Mouse (Mus musculus): ENCODE data around the gene Edrf1. TPM values are rescaled to one million over a fixed set of nuclear protein-coding genes. Genes with fewer than 3 reads are reported as not detected.
"Not testable (repeated sequence)": the region's sequence is repeated elsewhere in the genome, so short reads cannot be mapped to it uniquely, and the experiment has no call there.

The Edrf1 gene
- polyA plus RNA-seq, 1 experiment from 2014 or later, result 32.1 TPM

DNA sequence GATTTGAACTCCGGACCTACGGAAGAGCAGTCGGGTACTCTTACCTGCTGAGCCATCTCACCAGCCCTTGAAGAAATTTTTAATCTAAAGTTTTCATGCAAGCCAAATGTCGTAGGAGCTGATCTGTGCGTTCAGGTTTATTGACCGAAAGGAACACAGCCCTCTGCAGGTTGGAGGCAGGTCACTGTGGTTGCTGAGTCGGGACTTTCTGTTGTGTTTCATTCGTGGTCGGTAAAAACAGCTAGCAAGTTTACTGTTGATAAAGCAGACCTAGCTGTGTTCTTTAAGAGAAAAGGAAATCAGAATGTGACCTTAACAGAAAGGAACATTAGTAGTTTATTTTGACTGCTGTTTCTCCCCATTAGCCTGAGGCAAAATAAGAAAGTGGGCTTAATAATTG, 32.6 kb downstream of the Edrf1 start:
- ATAC-seq (ENCODE audit: low FRiP score), result no peak
- no peak overlapping the region for H3K27ac ChIP-seq
- WGBS, result 93% methylated on average over 9 of the region's 9 CpGs
- H3K36me3 ChIP-seq (replicated peaks), result peaks cover 81% of the 10 kb centered on the region
- H3K4me2 ChIP-seq, result no peak overlapping the region
- H3K4me3 ChIP-seq (replicated peaks), result no peak overlapping the region
- no peaks in the 10 kb centered on the region for H3K4me1 ChIP-seq
- no peak overlapping the region for H3K9ac ChIP-seq
- no peaks in the 10 kb centered on the region for H3K9me3 ChIP-seq
- no peaks in the 10 kb centered on the region for H3K27me3 ChIP-seq

DNA sequence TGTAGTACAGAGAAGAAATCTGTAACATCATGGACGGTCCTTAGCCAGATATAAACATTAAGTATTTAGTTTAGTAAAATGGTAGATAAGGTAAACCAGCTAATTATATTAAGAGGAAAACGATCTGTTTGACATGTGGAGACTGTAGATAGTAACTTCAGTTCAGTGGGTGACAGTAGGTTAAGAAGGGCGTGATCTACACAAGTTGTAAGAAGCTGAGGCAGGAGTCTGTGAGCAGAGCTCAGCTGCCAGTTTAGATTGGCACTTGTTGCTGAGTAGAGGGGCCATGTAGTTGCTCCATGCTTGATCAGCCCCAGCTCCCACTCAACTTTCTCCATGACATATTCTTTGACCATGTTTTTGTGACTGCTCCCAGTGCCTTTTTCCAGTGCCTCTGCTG, 33.5 kb downstream of the Edrf1 start:
- no peak for ATAC-seq (ENCODE audit: low FRiP score)
- WGBS, result 92% methylated on average over 3 of the region's 3 CpGs
- no peaks in the 10 kb centered on the region for H3K27me3 ChIP-seq
- H3K4me1 ChIP-seq, result no peaks in the 10 kb centered on the region
- H3K4me2 ChIP-seq, result no peak overlapping the region
- no peaks in the 10 kb centered on the region for H3K9me3 ChIP-seq
- H3K36me3 ChIP-seq (replicated peaks), result peaks cover 73% of the 10 kb centered on the region
- no peak overlapping the region for H3K27ac ChIP-seq
- H3K4me3 ChIP-seq (replicated peaks), result no peak overlapping the region
- H3K9ac ChIP-seq, result no peak overlapping the region

DNA sequence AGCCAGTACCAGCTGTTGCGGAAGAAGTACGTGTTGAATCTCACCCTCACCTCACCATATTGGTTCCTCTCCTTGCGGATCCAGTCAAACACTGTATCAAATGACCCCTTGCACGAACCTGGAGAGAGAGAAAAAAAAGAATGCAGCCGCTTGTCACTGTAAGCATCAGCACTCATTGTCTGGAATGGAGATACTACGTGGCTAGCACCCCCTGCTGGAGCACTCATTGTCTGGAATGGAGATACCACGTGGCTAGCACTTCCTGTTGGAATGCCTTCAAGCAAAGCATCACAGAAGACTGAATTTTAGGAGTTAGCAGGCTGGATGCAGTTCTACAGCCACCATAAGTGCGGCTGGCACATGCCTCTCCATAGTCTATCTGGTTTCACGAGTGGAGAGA, 38.7 kb downstream of the Edrf1 start:
- Histone ChIP-seq H3K4me3 (replicated peaks) (no peak overlapping the region), H3K4me1 (no peaks in the 10 kb centered on the region), H3K36me3 (replicated peaks) (peaks cover 26% of the 10 kb centered on the region), H3K9ac (no peak overlapping the region), H3K27ac (no peak overlapping the region), H3K4me2 (no peak overlapping the region), H3K27me3 (no peaks in the 10 kb centered on the region), H3K9me3 (no peaks in the 10 kb centered on the region)
- 71% methylated on average over 9 of the region's 9 CpGs for WGBS
- ATAC-seq (ENCODE audit: low FRiP score), result no peak

- 86% methylated on average over 8 of the region's 8 CpGs for WGBS
- H3K27me3 ChIP-seq, result no peaks in the 10 kb centered on the region
- no peak for ATAC-seq (ENCODE audit: low FRiP score)
Observed at GRCm38 (mm10) chr7:133678716-133679115, 41.4 kb downstream of the Edrf1 start.

GRCm38 (mm10) chr7:133679439-133679838, 42.1 kb downstream of the Edrf1 start:
- H3K27ac ChIP-seq, result no peak overlapping the region
- no peak overlapping the region for H3K4me2 ChIP-seq
- WGBS, result 79% methylated on average over 4 of the region's 4 CpGs
- H3K4me1 ChIP-seq, result no peaks in the 10 kb centered on the region
- no peak overlapping the region for H3K9ac ChIP-seq
- H3K36me3 ChIP-seq (replicated peaks), result no peaks in the 10 kb centered on the region
- H3K27me3 ChIP-seq, result no peaks in the 10 kb centered on the region
- ATAC-seq (ENCODE audit: low FRiP score), result no peak
- H3K4me3 ChIP-seq (replicated peaks), result no peak overlapping the region
- H3K9me3 ChIP-seq, result 0 out of 2 replicates have a peak, but pooled peaks cover 3% of the 10 kb centered on the region

More at GRCm38 (mm10) chr7:133678716-133679115, 41.4 kb downstream of the Edrf1 start:
- Histone ChIP-seq H3K27ac (no peak overlapping the region), H3K4me3 (replicated peaks) (no peak overlapping the region), H3K36me3 (replicated peaks) (no peaks in the 10 kb centered on the region), H3K9me3 (no peaks in the 10 kb centered on the region), H3K4me2 (no peak overlapping the region), H3K4me1 (no peaks in the 10 kb centered on the region), H3K9ac (no peak overlapping the region)

DNA sequence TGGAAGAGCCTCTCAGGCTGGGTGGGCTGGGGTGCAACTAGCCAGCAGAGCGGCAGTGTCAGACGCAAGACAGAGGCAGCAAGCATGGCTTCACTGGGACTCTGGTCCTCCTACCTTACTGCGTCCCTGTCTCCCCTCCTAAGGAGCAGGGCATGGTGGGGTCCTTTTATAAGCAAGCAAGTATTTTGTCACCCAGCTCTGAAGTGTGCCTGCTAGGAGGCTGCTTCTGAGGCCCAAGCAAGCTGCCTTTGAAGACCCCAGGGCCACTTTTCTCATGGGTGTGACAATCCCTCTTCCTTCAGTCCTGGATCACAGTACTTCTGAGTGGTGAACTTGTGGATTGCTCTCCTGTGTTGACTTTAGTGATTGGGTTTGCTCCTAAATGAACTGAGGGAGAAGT, 42.6 kb downstream of the Edrf1 start, which contains the start of gene Mmp21:
Gene Mmp21, minus strand, starts transcription at position 101 of the 400 bp plus-strand sequence.
- Histone ChIP-seq H3K36me3 (replicated peaks) (no peaks in the 10 kb centered on the region), H3K4me2 (no peak within 1 kb of the TSS), H3K4me1 (no peaks in the 10 kb centered on the region), H3K4me3 (replicated peaks) (no peak within 1 kb of the TSS), H3K9ac (no peak within 1 kb of the TSS), H3K27me3 (no peaks in the 10 kb centered on the region), H3K9me3 (0 out of 2 replicates have a peak, but pooled peaks cover 4% of the 10 kb centered on the region), H3K27ac (no peak within 1 kb of the TSS)
- 96% methylated on average over 3 of the region's 3 CpGs for WGBS
- no peak for ATAC-seq (ENCODE audit: low FRiP score)

DNA sequence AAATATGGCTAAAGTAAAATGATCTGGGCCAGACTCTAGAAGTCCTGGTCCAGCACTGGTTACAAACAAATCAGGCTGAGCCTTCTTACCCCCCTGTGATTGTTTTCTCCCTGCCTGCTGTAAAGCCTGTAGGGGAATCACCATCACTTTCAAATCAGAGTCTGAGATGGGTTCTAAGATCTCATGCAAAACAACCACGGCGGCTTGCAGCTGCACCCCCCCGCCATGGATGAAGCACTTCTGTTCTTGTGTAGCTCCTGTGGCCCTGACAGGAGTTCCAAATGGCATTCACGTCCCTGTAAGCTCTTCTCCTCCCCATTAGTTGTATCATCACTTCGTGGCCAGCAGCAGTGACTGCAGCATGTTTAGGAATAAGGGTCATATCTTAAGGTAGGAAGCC, 46.3 kb downstream of the Edrf1 start:
- no peak for ATAC-seq (ENCODE audit: low FRiP score)
- no peak overlapping the region for H3K9ac ChIP-seq
- H3K4me1 ChIP-seq, result no peaks in the 10 kb centered on the region
- peaks cover 18% of the 10 kb centered on the region for H3K36me3 ChIP-seq (replicated peaks)
- no peak overlapping the region for H3K4me3 ChIP-seq (replicated peaks)
- no peaks in the 10 kb centered on the region for H3K27me3 ChIP-seq
- H3K9me3 ChIP-seq, result peaks cover 13% of the 10 kb centered on the region; the same call in 1 of the 2 replicates
- no peak overlapping the region for H3K4me2 ChIP-seq
- H3K27ac ChIP-seq, result no peak overlapping the region
- WGBS, result 85% methylated on average over 5 of the region's 5 CpGs

DNA sequence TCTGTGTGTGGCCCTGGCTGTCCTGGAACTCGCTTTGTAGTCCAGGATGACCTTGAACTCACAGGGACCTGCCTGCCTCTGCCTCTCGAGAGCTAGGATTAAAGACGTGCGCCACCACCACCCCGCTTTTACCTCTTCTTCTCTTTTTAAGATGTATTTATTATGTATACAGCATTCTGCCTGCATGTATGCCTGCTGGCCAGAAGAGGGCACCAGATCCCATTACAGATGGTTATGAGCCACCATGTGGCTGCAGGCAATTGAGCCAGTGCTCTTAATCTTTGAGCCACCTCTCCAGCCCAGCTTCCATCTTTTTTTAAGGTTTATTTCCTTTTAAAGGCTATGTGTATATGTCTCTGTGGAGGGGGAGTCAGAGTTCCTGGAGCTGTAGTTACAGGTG, 46.8 kb downstream of the Edrf1 start:
- no peaks in the 10 kb centered on the region for H3K27me3 ChIP-seq
- no peak overlapping the region for H3K27ac ChIP-seq
- no peaks in the 10 kb centered on the region for H3K4me1 ChIP-seq
- no peak overlapping the region for H3K4me2 ChIP-seq
- H3K9ac ChIP-seq, result no peak overlapping the region
- WGBS, result 78% methylated on average over 5 of the region's 5 CpGs
- no peak overlapping the region for H3K4me3 ChIP-seq (replicated peaks)
- no peak for ATAC-seq (ENCODE audit: low FRiP score)
- H3K36me3 ChIP-seq (replicated peaks), result peaks cover 23% of the 10 kb centered on the region
- peaks cover 16% of the 10 kb centered on the region; the same call in 1 of the 2 replicates for H3K9me3 ChIP-seq

DNA sequence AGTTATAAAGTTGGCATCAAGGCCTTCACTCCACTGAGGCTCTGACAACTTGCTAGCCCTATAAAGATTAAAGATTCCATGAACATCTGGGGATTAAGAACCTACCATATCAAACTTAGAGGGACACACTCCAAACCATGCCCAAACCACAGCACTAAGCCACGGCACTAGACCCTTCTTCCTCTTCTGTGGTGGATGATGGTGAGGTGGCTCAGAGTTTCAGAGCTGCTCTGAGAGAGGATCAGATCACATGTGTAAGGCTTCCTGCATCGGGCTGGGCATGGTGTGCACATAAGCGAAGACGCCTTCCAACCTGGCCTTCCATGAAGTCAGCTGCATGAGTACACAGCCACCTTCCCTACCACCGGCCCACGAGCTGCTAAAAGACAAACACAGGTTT, 47.4 kb downstream of the Edrf1 start:
- Histone ChIP-seq H3K27me3 (no peaks in the 10 kb centered on the region), H3K4me2 (no peak overlapping the region), H3K9me3 (peaks cover 16% of the 10 kb centered on the region; the same call in 1 of the 2 replicates), H3K27ac (no peak overlapping the region), H3K4me3 (replicated peaks) (no peak overlapping the region), H3K9ac (no peak overlapping the region), H3K4me1 (no peaks in the 10 kb centered on the region), H3K36me3 (replicated peaks) (peaks cover 29% of the 10 kb centered on the region)
- ATAC-seq (ENCODE audit: low FRiP score), result no peak
- 95% methylated on average over 6 of the region's 6 CpGs for WGBS

- not testable (repeated sequence) for ATAC-seq (ENCODE audit: low FRiP score); H3K4me3 ChIP-seq (replicated peaks); H3K9ac ChIP-seq; H3K27me3 ChIP-seq; H3K27ac ChIP-seq; H3K4me2 ChIP-seq; H3K4me1 ChIP-seq
- H3K9me3 ChIP-seq, result peaks cover 16% of the 10 kb centered on the region; the same call in 1 of the 2 replicates
- peaks cover 38% of the 10 kb centered on the region for H3K36me3 ChIP-seq (replicated peaks)
Observed at GRCm38 (mm10) chr7:133685644-133686043, 48.3 kb downstream of the Edrf1 start.

GRCm38 (mm10) chr7:133698021-133698709, 60.8 kb downstream of the Edrf1 start:
- Histone ChIP-seq H3K4me2 (no peak overlapping the region), H3K27me3 (no peaks in the 10 kb centered on the region), H3K4me3 (replicated peaks) (no peak overlapping the region), H3K36me3 (replicated peaks) (peaks cover 19% of the 10 kb centered on the region), H3K9me3 (no peaks in the 10 kb centered on the region), H3K27ac (no peak overlapping the region), H3K4me1 (no peaks in the 10 kb centered on the region), H3K9ac (no peak overlapping the region)
- ATAC-seq (ENCODE audit: low FRiP score), result no peak
- 89% methylated on average over 12 of the region's 12 CpGs for WGBS

- WGBS, result 87% methylated on average over 4 of the region's 4 CpGs
- peaks cover 19% of the 10 kb centered on the region for H3K36me3 ChIP-seq (replicated peaks)
- ATAC-seq (ENCODE audit: low FRiP score), result no peak
- H3K9ac ChIP-seq, result no peak overlapping the region
- H3K4me2 ChIP-seq, result no peak overlapping the region
- no peaks in the 10 kb centered on the region for H3K27me3 ChIP-seq
- no peaks in the 10 kb centered on the region for H3K9me3 ChIP-seq
- no peak overlapping the region for H3K4me3 ChIP-seq (replicated peaks)
- no peak overlapping the region for H3K27ac ChIP-seq
- H3K4me1 ChIP-seq, result no peaks in the 10 kb centered on the region
Observed at GRCm38 (mm10) chr7:133699885-133700284, 62.5 kb downstream of the Edrf1 start.

DNA sequence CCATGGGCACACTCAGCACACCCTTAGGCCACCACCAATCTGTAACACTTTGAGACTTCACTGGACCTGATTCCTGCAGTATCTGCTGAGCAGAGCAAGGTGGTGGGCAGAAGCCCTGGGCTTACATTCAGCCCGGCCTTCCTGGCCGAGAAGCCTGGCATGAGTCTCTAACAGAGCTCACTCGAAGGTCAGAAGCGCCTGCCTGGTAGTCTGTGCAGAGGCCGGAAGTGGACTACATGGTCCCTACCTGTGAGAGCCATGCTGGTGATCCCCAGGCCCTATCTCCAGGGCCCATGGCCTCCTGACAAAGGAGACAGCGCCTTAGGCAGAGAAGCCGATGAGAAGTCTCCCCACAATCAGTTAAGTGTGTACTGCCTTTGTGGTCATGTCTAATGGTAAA, 64.0 kb downstream of the Edrf1 start:
- Histone ChIP-seq H3K9me3 (no peaks in the 10 kb centered on the region), H3K27ac (no peak overlapping the region), H3K4me1 (no peaks in the 10 kb centered on the region), H3K4me3 (replicated peaks) (no peak overlapping the region; the same call in 1 of the 2 replicates), H3K4me2 (no peak overlapping the region), H3K36me3 (replicated peaks) (peaks cover 19% of the 10 kb centered on the region), H3K27me3 (no peaks in the 10 kb centered on the region), H3K9ac (no peak overlapping the region)
- 93% methylated on average over 7 of the region's 7 CpGs for WGBS
- ATAC-seq (ENCODE audit: low FRiP score), result no peak
